Mouse (Mus musculus): ENCODE results near the gene Map4k2. TPM values are rescaled to one million over a fixed set of nuclear protein-coding genes. Genes with fewer than 3 reads are reported as not detected.

Gene Map4k2
- total and polyA plus RNA-seq, 3 experiments, result 36.1 to 161 (median 38.5) TPM

- no peak for DNase-seq
Measured at GRCm38 (mm10) chr19:6315573-6315972, 25.4 kb upstream of the Map4k2 start.

DNA sequence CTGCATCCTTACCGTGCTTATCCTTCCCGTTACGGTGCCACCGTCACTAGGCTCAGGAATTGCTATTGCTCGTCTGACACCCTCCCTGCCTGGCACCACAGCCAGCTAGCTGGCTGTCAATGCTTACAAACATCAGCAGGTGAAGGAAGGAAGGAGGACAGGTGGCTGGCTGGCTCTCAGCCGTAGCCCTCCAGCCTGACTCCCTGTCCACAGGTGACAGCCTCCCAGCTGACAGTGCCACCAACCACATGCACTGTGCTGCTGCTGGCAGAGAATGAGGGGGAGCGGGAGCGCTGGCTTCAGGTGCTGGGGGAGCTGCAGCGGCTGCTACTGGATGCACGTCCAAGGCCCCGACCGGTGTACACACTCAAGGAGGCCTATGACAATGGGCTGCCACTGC, 22.8 kb upstream of the Map4k2 start:
- no peak for DNase-seq

GRCm38 (mm10) chr19:6321358-6321757, 19.6 kb upstream of the Map4k2 start:
- DNase-seq, result no peak

DNA sequence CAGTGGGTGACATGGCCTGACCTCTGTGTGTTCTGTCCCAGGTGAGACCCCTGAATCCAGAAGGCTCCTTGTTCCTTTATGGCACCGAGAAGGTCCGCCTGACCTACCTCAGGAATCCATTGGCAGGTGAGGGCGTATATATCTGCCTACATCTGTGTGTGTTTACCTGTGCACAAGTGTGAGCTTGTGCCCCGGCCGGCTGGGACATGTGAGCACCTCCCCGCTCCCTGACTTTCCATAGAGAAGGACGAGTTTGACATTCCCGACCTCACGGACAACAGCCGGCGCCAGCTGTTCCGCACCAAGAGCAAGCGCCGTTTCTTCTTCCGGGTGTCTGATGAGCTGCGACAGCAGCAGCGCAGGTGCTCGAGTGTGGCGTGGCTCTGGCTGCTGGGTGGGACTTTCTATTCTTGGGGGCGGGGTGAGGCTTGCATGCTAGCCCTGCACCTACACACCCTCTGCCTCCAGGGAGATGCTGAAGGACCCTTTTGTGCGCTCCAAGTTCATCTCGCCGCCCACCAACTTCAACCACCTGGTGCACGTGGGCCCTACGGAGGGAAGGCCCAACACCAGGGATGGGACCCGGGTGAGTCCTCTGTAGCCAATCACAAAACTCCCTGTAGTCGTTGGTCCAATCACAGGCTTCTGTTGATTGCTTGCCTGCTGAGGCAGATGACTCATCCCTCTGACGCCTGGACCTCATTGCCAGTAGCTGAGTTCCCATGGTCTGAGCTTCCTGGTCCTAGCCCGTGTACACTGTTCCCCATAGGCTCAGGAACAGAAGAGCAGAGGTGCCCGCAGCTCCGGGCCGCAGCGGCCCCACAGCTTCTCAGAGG, 18.9 kb upstream of the Map4k2 start:
- DNase-seq, result peak; percentile 80

DNA sequence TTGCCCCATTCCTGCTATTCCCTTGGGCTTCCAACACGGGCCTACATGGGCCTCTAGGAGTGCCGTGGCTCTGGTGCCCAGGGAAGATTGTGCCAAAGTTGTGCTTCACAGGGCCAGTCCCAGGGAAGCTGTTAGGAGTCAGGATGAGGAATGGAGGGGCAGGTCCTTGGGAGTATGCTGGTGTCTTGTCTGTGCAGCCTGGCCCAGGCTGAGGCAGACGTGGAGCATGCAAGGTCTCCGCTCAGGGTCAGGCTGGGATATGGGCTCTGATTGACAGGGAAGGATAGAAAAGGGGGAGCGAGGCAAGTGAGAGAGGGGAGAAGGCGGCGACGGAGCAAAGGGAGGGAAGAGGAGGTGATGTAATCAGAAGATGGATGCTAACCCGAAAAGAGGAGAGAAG, 16.2 kb upstream of the Map4k2 start:
- DNase-seq, result peak; percentile 68

- no peak for DNase-seq
Measured at GRCm38 (mm10) chr19:6331178-6331577, 9.8 kb upstream of the Map4k2 start.

DNA sequence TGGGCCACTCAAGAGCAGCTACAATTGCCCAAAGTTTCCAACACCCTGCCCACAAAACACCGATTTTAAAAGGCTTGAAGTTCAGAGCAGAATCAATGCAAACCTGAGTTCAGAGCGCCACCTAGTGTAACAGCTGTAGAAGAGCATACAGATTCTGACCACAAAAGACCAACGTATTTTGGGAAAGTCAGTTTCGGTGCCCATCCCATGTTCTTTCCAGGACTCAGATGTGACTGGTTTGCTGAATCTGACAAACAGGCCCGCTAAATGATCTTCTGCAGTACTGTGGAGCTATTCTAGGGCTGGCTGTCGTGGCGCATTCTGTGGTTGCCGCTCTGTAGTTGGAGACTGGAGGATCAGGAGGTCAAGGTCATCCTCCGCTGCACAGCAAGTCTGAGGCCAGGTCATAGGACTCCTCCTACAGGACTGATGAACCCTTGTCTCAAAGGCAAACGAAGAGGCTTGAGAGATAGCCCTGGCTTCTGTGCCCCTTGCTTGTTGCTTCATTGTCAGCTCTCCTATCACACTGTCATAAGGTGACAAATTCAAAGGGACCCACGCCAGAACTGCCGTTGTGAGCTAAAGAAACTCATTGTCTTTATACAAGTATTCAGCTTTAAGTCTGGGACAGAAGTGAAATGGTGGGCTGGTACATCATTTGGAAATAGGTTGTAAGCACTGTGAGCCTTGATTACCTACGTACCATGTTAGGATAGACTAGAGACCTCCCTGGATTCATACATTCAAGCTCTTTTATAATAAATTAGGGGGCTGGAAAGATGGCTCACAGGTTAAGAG, 9.0 kb upstream of the Map4k2 start:
- peak; percentile 77 for DNase-seq

DNA sequence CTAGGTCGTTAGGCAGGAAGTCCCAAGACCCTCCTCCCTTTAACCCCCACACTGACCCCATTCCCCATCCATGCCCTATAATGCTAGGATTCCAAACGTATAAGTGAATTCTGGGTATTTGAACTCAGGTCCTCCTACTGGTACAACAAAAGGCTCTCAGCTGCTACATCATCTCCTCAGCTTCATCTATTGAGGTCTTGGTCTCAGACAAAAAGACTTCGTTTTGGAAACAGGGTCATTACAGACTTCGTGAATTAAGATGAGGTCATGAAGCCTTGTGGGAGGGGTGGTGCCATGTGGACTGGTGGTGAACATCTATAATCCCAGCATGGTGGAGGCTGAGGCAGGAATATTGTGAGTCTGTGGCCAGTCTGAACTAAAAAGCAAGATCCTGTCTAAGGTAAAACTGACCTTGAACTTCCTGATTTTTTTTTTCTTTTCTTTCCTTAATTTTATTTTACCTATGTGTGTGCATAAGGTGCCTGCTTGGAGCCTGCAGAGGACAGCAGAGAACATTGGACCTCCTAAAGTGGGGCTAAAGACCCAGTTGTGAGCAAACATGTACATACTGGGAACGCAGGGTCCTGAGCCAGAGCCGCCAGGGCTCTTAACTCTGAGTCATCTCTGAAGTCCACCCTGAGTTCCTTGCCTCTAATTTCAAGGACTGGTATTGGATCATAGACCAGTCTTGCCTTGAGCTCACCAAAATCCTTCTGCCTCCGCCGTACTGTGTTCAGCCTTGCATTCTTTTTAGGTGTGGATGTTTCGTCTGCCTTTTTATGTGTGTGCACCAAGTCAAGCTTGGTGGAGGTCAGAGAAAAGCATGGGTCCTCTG, 7.0 kb upstream of the Map4k2 start:
- DNase-seq, result no peak

- DNase-seq, result peak; percentile 95
Measured at GRCm38 (mm10) chr19:6334673-6335457, 6.1 kb upstream of the Map4k2 start, which contains the start of gene Men1. Men1 (plus strand) TSS chr19:6334979.

DNA sequence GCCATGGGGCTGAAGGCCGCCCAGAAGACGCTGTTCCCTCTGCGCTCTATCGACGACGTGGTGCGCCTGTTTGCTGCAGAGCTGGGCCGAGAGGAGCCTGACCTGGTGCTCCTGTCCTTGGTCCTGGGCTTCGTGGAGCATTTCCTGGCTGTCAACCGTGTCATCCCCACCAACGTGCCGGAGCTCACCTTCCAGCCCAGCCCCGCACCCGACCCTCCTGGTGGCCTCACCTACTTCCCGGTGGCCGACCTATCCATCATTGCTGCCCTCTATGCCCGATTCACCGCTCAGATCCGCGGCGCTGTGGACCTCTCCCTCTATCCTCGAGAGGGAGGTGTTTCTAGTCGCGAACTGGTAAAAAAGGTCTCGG, 5.5 kb upstream of the Map4k2 start:
- peak; percentile 60 for DNase-seq

DNA sequence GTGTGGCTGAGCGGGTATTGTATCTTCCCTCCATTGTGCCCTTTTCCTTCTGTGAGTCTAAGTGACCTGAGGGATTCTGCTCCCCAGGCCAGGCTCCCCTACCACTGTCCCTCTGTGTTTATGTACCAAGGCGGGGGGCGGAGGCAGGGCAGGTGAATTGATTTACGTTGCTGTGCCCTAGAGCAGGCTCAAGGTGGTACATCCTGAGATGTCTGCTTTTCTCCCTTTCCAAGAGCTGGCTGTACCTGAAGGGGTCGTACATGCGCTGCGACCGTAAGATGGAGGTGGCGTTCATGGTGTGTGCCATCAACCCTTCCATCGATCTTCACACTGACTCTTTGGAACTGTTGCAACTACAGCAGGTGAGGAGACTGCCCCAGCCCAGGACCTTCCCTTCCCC, 4.0 kb upstream of the Map4k2 start:
- no peak for DNase-seq

DNA sequence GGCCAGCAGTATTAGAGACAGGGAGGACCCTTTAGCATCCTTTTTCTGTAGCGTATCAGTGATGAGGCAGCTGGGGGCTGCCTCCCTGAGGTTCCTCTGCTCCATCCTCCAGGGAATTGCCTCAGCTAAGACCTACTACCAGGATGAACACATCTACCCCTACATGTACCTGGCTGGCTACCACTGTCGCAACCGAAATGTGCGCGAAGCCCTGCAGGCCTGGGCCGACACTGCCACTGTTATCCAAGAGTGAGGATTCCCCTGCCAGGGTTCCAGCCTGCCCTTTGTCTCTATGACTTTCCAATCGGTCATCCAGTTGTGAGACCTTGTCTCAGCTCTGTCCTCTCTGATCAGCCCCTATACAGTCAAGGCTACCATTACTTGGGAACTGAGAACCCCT, 2.8 kb upstream of the Map4k2 start:
- no peak for DNase-seq

DNA sequence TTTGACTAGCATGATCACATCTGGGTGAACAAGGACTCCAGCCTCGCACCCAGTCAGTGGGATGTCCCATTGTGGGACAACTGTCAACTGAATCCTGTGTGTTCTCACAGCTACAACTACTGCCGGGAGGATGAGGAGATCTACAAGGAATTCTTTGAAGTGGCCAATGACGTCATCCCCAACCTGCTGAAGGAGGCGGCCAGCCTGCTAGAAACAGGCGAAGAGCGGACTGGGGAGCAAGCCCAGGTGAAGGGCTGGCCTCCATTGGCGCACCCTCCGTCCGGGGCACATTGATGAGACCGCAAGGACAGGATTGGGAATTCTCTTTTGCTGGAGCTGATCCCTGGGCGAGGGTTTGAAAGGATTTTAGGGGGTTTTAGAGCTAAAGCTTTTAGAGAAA, 2.2 kb upstream of the Map4k2 start:
- no peak for DNase-seq

DNA sequence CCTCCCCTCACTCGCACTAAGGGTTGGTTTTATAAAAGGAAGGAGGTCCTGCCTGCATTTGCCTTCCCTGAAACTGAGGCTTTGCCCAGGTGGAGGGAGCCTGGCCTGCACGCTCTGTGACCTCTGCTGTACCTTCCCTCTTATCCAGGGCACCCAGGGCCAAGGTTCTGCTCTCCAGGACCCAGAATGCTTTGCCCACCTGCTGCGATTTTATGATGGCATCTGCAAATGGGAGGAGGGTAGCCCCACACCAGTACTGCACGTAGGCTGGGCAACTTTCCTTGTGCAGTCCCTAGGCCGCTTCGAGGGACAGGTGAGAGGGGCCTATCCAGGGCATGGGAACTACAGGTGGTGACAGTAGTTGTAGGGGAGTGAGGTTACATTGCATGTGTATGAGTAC, 1.7 kb upstream of the Map4k2 start:
- DNase-seq, result no peak

DNA sequence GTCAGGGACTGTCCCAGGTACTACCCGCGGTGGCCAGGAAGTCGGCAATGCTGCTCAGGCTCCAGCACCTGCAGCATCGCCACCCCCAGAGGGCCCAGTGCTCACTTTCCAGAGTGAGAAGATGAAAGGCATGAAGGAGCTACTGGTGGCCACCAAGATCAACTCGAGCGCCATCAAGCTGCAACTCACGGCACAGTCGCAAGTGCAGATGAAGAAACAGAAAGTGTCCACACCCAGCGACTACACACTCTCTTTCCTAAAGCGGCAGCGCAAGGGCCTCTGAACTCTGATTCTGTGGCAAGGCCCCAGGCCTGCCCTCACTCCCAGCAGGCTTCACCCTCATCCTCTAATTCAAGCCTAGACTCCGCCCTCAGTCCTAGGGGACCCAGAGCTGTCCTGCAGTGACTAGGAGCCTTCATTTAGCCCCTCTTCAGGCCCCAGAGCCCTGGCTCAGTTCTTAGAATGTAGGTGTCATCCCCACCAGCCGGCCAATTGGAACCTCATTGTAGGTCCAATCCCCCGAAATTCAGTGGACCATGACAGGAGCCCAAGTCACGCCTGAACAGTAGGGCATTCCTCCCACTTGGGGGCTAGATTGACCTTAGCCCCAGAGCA, 938 bp upstream of the Map4k2 start:
- no peak for DNase-seq

GRCm38 (mm10) chr19:6341453-6342077, 630 bp downstream of the Map4k2 start:
- no peak for DNase-seq

DNA sequence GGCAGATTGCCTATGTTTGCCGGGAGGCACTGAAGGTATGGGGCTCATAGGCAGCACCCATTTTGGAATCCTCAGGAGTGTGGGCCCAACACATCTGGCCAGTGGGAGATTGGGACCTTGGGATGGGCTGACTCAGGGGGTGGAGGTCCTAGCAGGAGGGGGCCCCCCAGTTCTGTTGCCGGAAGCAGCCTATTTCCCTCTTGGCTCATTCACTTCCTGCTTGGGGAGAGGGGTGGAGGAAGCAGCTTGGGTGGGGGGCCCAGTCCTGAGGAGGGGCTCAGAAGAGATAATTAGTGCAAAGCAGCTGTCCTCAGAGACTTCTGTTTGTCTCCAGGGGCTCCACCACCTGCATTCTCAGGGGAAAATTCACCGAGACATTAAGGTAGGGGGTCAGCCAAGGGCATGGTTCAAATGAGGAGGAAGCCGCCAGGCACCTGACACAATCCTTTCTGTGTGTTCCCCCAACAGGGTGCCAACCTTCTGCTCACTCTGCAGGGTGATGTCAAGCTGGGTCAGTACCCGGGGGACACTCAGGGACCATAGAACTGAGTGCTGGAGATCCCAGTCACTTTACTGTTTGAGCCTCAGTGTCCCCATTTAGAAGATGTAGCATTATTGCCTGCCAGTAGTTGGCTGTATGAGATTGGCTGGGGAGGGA, 1.5 kb downstream of the Map4k2 start:
- DNase-seq, result no peak

GRCm38 (mm10) chr19:6343066-6343925, 2.4 kb downstream of the Map4k2 start:
- no peak for DNase-seq

DNA sequence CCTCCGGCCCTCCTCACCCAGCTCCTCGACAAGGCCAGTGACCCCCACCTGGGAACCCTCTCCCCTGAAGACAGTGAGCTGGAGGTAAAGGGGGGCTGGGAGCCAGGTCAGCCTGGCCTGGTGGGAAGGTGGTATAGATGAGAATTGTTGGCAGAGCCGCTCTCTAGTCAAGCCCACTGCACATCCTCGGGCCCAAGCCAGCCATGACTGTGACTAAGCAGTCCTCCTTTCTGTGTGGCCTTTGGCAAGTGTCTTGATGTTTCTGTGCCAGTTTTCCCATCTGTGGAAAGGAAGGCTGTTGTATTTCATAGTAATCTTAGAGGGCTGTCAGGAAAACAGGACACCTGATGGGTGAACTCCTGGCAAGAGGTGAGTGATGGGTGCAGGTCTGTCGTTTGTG, 3.1 kb downstream of the Map4k2 start:
- DNase-seq, result no peak

Measured in adrenal gland, adult 2 months (tissue).